8 mouse cellular contexts compared by ENCODE assay signal in the genomic region with DNA sequence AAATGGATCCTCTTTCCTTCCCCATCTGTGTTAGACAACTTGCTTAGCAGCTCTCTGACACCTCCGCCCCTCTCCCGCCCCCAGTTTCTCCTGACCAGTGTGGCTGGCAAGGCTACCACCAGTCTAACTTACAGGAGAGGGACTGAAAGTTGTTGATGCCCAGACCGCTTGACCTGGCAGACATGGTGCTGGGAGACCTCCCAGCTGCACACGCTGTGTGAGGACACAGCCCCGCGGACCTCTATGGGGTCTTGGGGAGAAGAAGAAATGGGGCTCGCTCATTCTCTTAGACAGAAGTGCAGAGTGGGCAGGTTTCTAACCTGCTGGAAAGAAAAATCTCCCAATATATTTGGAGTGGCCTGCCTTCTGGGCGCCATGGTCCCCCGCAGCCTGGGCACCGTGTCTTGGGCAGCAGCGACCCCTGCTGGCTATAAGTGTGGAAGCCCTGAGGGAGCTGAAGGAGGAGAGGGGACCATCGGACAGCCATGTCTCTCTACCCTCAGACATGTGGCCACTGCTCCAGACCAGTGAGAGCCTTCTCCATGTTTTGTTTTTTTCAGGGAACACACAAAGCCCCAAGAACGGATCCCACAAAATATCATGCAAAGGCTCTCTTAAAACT. TPM values are rescaled to one million over a fixed set of nuclear protein-coding genes. Genes with fewer than 3 reads are reported as not detected.
DNase-seq lines count a peak whose midpoint lies in the region; ATAC-seq and TF ChIP-seq lines count a peak whose summit lies in the region.

No protein-coding gene starts in this region.

- H3K9me3 ChIP-seq in heart, embryonic 12.5 days (replicated peaks) = no peaks in the 10 kb centered on the region
- H3K9me3 ChIP-seq in liver, embryonic 11.5 days (ENCODE audit: control insufficient read depth, low read length) = no peaks in the 10 kb centered on the region
- no peaks in the 10 kb centered on the region for H3K9me3 ChIP-seq in neural tube, embryonic 13.5 days

- peak overlapping the region; percentile 39 for H3K4me2 ChIP-seq in heart, embryonic 12.5 days
- H3K4me2 ChIP-seq in liver, embryonic 11.5 days = no peak overlapping the region
- H3K4me2 ChIP-seq in neural tube, embryonic 13.5 days = 0 out of 2 replicates have a peak overlapping the region, but pooled peaks have one; percentile 24

- TF ChIP-seq CTCF in C2C12 (IDR thresholded peaks at IDR 0.05; ENCODE audit: control insufficient read depth, insufficient read depth, insufficient read length) = peak; percentile 79
- TF ChIP-seq CTCF in bone marrow, adult 2 months (IDR thresholded peaks at IDR 0.05; ENCODE audit: control insufficient read depth, insufficient read depth, low read length) = peak; percentile 80
- peak; percentile 85 for TF ChIP-seq CTCF in embryonic fibroblast, embryonic 13.5 days (IDR thresholded peaks at IDR 0.05; ENCODE audit: borderline replicate concordance, insufficient read depth, low read length)
- peak; percentile 56; the same call in 1 of the 2 replicates for TF ChIP-seq CTCF in testis, adult 2 months (IDR thresholded peaks at IDR 0.05; ENCODE audit: control insufficient read depth, insufficient read depth, insufficient replicate concordance, low read depth, low read length)

- H3K9ac ChIP-seq in heart, embryonic 12.5 days = no peak overlapping the region
- H3K9ac ChIP-seq in liver, embryonic 11.5 days (ENCODE audit: low read depth, low read length) = no peak overlapping the region
- 0 out of 2 replicates have a peak overlapping the region, but pooled peaks have one; percentile 5 for H3K9ac ChIP-seq in neural tube, embryonic 13.5 days

- no peaks in the 10 kb centered on the region for H3K79me2 ChIP-seq in C2C12 (ENCODE audit: control insufficient read depth, insufficient read depth)

- 39% methylated on average over 13 of the region's 13 CpGs for WGBS in bone marrow, adult 2 months
- 25% methylated on average over 13 of the region's 13 CpGs for WGBS in heart, embryonic 12.5 days
- WGBS in liver, embryonic 11.5 days = 26% methylated on average over 13 of the region's 13 CpGs
- WGBS in neural tube, embryonic 13.5 days = 29% methylated on average over 13 of the region's 13 CpGs

- no peak overlapping the region for H3K4me3 ChIP-seq in C2C12 (ENCODE audit: insufficient read depth, poor library complexity, severe bottlenecking)
- H3K4me3 ChIP-seq in bone marrow, adult 2 months (replicated peaks; ENCODE audit: control insufficient read depth, low read depth, low read length) = no peak overlapping the region
- no peak overlapping the region for H3K4me3 ChIP-seq in embryonic fibroblast, embryonic 13.5 days (ENCODE audit: insufficient read depth, low read length)
- H3K4me3 ChIP-seq in heart, embryonic 12.5 days = no peak overlapping the region
- no peak overlapping the region for H3K4me3 ChIP-seq in liver, embryonic 11.5 days (ENCODE audit: low read depth, low read length)
- H3K4me3 ChIP-seq in neural tube, embryonic 13.5 days = no peak overlapping the region
- no peak overlapping the region for H3K4me3 ChIP-seq in testis, adult 2 months (ENCODE audit: control insufficient read depth, low read depth, low read length)

- no peaks in the 10 kb centered on the region for H3K36me3 ChIP-seq in C2C12 (ENCODE audit: control insufficient read depth, insufficient read depth)
- no peaks in the 10 kb centered on the region for H3K36me3 ChIP-seq in heart, embryonic 12.5 days
- H3K36me3 ChIP-seq in liver, embryonic 11.5 days (ENCODE audit: control insufficient read depth, insufficient read depth, low read length) = no peaks in the 10 kb centered on the region
- H3K36me3 ChIP-seq in neural tube, embryonic 13.5 days = no peaks in the 10 kb centered on the region
- H3K36me3 ChIP-seq in testis, adult 2 months (ENCODE audit: control insufficient read depth, insufficient read depth, low read length) = no peaks in the 10 kb centered on the region

- ATAC-seq in heart, embryonic 12.5 days (ENCODE audit: insufficient number of reproducible peaks, low FRiP score) = 0 out of 2 replicates have a peak, but pooled peaks have one; percentile 63
- no peak for ATAC-seq in liver, embryonic 11.5 days (replicated peaks; ENCODE audit: low FRiP score)
- peak; percentile 83 for ATAC-seq in neural tube, embryonic 13.5 days (ENCODE audit: low read depth)

- DNase-seq in kidney, postnatal 10 days = peak; percentile 88
- peak; percentile 74 for DNase-seq in liver, embryonic 11.5 days (ENCODE audit: low spot score)

- H3K4me1 ChIP-seq in bone marrow, adult 2 months (ENCODE audit: control insufficient read depth, insufficient read depth, low read length) = no peaks in the 10 kb centered on the region
- 0 out of 2 replicates have a peak, but pooled peaks cover 5% of the 10 kb centered on the region for H3K4me1 ChIP-seq in embryonic fibroblast, embryonic 13.5 days (ENCODE audit: control insufficient read depth, insufficient read depth, low read length)
- H3K4me1 ChIP-seq in heart, embryonic 12.5 days (replicated peaks) = peaks cover 3% of the 10 kb centered on the region; the same call in 1 of the 2 replicates
- no peaks in the 10 kb centered on the region for H3K4me1 ChIP-seq in liver, embryonic 11.5 days (replicated peaks; ENCODE audit: control insufficient read depth, insufficient read depth, low read length)
- peaks cover 20% of the 10 kb centered on the region for H3K4me1 ChIP-seq in neural tube, embryonic 13.5 days (replicated peaks)
- H3K4me1 ChIP-seq in testis, adult 2 months (ENCODE audit: control insufficient read depth, insufficient read depth, low read length) = peaks cover 4% of the 10 kb centered on the region

- no peak for TF ChIP-seq POLR2A in bone marrow, adult 2 months (IDR thresholded peaks at IDR 0.05; ENCODE audit: borderline replicate concordance, control insufficient read depth, low read depth, low read length)
- TF ChIP-seq POLR2A in embryonic fibroblast, embryonic 13.5 days (IDR thresholded peaks at IDR 0.05; ENCODE audit: low read depth, low read length) = no peak
- TF ChIP-seq POLR2A in testis, adult 2 months (IDR thresholded peaks at IDR 0.05; ENCODE audit: control insufficient read depth, low read depth, low read length) = no peak

- H3K27ac ChIP-seq in bone marrow, adult 2 months (ENCODE audit: control insufficient read depth, insufficient read depth, low read depth, low read length, poor library complexity) = no peak overlapping the region; the same call in 1 of the 2 replicates
- no peak overlapping the region for H3K27ac ChIP-seq in embryonic fibroblast, embryonic 13.5 days (ENCODE audit: insufficient read depth, low read length)
- H3K27ac ChIP-seq in heart, embryonic 12.5 days (ENCODE audit: poor library complexity, severe bottlenecking) = no peak overlapping the region
- no peak overlapping the region for H3K27ac ChIP-seq in liver, embryonic 11.5 days (ENCODE audit: low read depth, low read length)
- H3K27ac ChIP-seq in neural tube, embryonic 13.5 days (replicated peaks) = no peak overlapping the region
- no peak overlapping the region for H3K27ac ChIP-seq in testis, adult 2 months (ENCODE audit: control insufficient read depth, insufficient read depth, low read depth, low read length)

- peaks cover 3% of the 10 kb centered on the region for H3K27me3 ChIP-seq in C2C12 (ENCODE audit: control insufficient read depth, insufficient read depth, insufficient read length)
- 0 out of 2 replicates have a peak, but pooled peaks cover under 1% of the 10 kb centered on the region for H3K27me3 ChIP-seq in heart, embryonic 12.5 days (replicated peaks)
- no peaks in the 10 kb centered on the region for H3K27me3 ChIP-seq in liver, embryonic 11.5 days (replicated peaks; ENCODE audit: control insufficient read depth, insufficient read depth, low read length)
- peaks cover 12% of the 10 kb centered on the region; the same call in 1 of the 2 replicates for H3K27me3 ChIP-seq in neural tube, embryonic 13.5 days
- no peaks in the 10 kb centered on the region for H3K27me3 ChIP-seq in testis, adult 2 months (ENCODE audit: control insufficient read depth, insufficient read depth, low read length)

- H3K79me3 ChIP-seq in C2C12 (ENCODE audit: low read depth) = no peaks in the 10 kb centered on the region

- no peak overlapping the region for H3ac ChIP-seq in C2C12 (ENCODE audit: control insufficient read depth, insufficient read length, low read depth)

TF ChIP-seq in C2C12, 6 proteins besides CTCF, POLR2A, EP300 and RAD21:
- TF ChIP-seq FOSL1 (IDR thresholded peaks at IDR 0.05; ENCODE audit: insufficient read depth, low read length, poor library complexity, severe bottlenecking) (no peak), MYOG (IDR thresholded peaks at IDR 0.05; ENCODE audit: control insufficient read depth, extremely low read depth, insufficient read length) (no peak), USF1 (IDR thresholded peaks at IDR 0.05; ENCODE audit: low read depth) (no peak), MYOD1 (IDR thresholded peaks at IDR 0.05; ENCODE audit: control insufficient read depth, insufficient read length, low read depth) (no peak), CEBPB (IDR thresholded peaks at IDR 0.05; ENCODE audit: low read depth) (no peak), MAX (IDR thresholded peaks at IDR 0.05) (no peak)

RNA-seq across cellular contexts. Expression of a gene that starts 59.4 kb away (rescaled TPM):
- polyA plus RNA-seq in C2C12 (2012; fragmentation: generic; extraction: Trizol) = 28.3 TPM
- polyA plus RNA-seq in bone marrow, adult 2 months (2011; ENCODE audit: insufficient read depth, insufficient read length, low replicate concordance, missing spikeins) = 28.3 and 44.9 TPM in 2 replicates
- 38.6 and 52.1 TPM in 2 replicates for polyA plus RNA-seq in embryonic fibroblast, embryonic 13.5 days (2011; ENCODE audit: insufficient read length, low read depth, missing spikeins)
- 49.9 and 53.0 TPM in 2 replicates for polyA plus RNA-seq in heart, embryonic 12.5 days (2016; fragmentation: Nextera tagmentation; extraction: Ambion mirVana)
- 62.1 and 68.1 TPM in 2 replicates for polyA plus RNA-seq in liver, embryonic 11.5 days (2014; fragmentation: Nextera tagmentation; extraction: Ambion mirVana)
- polyA plus RNA-seq in neural tube, embryonic 13.5 days (2015; fragmentation: Nextera tagmentation; extraction: Ambion mirVana) = 62.5 and 73.1 TPM in 2 replicates
- 9.3 and 9.8 TPM in 2 replicates for polyA plus RNA-seq in testis, adult 2 months (2012; rRNA removed)
